Mouse (Mus musculus) adrenal gland, adult 8-10 months (tissue): ENCODE measurements around the gene Ccr10. TPM values are rescaled to one million over a fixed set of nuclear protein-coding genes. Genes with fewer than 3 reads are reported as not detected.

Source experiments
- DNase-seq: peaks from one replicate; pipeline ENCODE4 v3.0.0; 2022
- total RNA-seq, 4 experiments: library from RNA; stranded (reverse); gene quantifications; 2 replicates each; pipeline ENCODE4 v1.2.4; 2022

Ccr10 gene
- total RNA-seq = under 1 TPM; 0.15 to 0.70 (median 0.36) TPM

DNA sequence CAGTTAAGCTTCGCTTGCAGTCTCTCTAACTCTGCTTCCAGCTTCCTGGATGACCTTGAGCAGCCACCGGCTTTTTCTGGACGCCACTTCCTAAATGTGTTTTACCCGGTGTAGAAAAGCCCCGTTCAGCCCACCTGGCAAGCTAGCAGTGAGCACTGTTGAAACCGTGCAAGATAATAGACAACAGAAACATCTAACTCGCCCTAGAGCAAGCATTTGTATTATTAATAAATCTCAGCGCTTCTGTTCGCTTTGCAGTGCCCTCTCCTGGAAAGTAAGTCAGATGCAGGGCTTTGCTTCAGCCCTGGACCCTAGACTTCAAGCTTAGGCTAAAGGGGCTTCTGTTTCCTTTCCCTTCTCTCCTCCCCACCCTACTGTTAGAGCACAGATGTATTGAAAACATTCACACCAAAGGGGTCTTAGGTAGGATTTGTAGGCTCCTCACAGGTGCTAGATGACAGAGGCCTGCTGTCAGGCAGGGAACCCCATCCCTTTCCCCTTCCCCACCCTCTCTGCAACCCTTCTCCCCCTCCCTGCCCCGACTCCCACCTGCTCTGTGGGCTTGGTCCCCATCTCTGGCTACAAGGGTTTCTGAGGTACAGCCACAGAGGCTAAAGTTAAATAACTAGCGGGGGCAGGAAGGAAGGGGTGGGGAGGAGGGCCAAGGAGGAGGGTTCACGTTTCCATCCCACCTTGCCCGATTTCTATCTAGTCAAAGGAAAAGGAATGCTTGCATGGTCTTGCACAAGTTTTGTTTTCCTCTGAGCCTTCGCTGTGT, at the start of gene Ccr10:
Gene Ccr10, minus strand, starts transcription at position 593 of the 778 bp plus-strand sequence.
- no peak for DNase-seq

DNA sequence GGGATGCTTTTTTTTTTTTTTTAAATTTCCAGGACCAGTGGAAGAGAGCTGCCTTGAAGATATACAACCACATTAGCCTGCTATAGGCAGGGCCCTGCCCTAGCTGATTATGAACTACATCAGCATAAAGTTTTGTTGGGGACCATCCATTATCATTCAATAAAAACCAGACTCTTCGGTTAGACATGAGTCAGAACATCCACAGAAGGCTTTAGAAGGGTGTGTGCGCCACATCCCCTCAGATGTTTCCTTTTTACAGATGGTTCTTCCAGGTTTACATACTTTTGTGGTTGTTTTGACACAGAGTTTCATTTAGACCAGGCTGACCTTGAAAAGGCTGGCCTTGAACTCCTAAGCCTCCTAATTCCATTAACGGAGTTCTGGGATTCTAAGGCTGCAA, 49.1 kb upstream of the Ccr10 start:
- no peak for DNase-seq

DNA sequence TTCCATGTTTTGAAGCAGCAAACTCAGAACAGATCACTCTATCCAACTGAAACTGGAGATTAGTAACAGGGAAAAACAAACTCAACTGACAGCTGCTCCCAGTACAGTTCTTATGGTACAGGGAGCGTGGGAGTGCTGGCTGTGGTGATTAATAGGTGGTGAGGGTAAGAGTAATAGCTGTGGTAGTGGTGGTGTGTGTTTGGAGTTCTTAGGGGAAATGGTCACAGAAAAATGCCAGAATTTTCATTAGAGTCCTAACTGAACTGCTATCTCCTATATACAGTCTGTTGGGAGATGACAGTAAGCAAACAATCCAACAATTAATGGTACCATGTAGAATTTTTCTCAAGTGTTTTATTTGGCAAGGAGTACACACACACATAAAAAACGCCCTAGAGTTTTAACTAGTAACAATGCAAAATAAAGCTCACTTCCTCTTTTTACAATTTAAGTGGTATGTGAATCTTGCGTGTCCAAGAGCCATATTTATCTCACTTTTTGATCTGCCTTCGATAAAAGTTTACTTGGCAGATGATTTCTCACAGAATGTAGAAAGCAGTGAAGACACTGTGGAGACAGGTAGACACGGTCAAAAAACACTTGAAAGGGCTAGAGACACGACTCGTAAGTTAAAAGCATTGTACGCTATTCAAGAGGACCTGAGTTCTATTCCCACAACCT, 46.2 kb upstream of the Ccr10 start:
- DNase-seq = no peak

DNA sequence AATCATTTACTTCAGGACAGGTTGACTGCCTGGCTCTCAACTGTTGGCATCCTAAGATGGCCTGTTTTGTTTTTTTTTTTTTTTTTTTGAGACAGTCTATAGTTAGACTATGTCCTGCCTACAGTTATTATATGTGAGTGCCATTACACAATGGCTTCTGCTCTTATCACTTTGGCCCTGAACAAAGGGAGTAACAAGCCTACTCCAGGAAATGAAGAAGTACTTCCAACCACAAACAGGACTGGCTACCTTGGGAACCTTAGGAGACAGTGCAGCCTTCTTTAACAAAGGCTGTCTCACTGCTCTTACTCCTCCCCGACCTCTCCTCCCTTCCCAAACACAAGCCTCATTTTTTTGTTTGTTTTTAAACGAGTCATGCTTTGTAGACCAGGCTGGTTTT, 45.6 kb upstream of the Ccr10 start:
- DNase-seq = no peak

DNA sequence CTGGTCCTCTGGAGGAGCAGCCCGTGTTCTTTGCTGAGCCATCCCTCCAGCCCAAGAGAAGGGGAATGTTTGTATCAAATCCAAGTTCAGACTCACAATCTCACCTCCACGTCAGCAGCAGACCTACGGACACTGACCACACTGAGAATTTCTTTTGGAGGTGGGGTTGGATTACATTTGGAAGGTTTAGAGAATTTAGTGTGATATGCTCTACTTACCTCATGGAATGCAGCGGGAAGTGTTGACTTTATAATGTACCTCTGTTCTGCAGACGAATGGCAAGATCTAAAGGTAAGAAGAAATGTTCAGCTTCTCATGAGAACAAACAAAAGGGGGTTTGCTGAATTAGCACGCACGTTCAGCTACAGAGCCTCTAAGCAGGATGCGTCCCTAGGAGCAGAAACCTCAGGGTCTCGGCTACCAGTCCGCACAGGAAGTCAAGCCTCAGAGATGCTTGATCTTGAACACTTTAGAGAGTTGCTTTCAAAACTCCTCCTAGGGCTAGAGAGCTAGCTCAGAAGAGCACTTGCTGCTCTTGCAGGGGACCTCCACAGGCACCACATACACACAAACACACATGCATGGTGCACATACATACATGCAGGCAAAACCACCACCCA, 43.3 kb upstream of the Ccr10 start:
- DNase-seq = no peak

DNA sequence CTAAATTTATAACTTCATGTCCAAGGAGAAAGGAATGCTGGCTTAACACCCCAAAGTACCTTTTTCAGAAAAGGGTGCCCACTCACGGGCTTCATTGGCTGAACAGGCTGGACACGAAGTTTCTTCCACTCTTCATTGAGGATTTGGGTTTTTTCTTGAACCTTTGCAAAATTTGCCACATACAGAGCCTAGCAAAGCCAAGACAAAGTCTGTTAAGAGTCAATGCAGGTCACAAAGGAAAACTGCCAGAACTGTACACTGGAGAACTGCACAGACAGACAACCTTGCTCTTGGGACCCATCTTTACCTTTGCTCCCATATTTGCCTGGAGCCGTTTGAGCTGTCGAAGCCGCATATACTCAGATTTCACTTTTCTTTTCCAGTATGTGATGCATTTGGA, 41.7 kb upstream of the Ccr10 start:
- no peak for DNase-seq

DNA sequence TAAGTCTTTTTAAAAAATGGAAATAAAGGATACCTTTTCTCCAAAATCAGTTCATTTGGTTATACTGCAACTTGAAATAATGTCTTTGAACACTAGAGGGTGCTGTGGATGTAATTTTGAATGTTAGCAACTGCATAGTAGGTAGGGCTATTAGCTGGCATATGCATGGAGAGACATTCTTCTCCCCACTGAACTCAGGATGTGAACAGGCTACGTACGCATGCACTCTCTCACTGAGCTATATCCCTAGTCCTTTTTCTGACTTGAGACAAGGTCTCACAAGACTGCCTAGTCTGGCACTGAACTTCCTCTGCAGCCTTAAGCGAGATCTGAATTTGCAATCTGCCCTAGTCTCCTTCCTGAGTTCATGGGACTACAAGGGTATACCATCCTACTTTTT, 36.7 kb upstream of the Ccr10 start:
- DNase-seq = no peak

DNA sequence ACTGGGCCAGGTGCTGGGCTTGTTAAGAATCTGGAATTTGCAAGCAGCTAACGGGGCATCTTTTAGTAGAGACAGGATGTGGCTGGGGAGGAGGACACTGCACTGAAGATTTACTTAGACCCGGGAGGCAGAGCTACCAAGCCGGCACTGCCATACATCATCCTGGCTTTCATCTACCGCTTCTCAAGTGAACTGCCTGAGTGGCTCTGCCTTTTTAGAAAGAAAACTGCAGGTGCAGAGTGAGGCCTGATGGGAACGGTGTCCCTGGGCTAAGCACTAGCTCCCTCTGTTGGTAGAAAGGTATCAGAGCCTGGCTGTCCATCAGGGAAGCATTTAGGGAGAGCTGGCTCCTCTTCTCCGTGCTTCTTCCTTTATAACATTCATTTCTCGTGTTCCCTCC, 25.7 kb upstream of the Ccr10 start:
- DNase-seq = no peak

DNA sequence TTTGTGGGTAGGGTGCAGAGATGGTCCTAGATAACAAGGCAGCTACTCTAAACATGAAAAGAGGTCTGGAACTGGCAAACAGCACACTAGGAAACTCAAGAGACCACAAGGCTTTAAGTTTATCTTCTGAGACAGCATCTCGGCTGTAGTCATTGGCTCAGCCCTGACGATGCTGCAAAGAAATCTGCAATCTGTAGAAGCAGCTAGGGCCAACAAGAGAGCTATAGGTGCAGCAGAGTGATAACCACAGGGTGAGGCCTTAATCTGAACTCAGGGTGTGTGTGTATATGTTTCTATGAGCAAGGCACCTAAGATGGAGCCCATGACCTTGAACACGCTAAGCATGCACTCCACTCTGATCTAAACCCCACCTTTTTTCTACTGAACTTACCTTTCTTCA, 24.3 kb upstream of the Ccr10 start:
- DNase-seq = no peak

DNA sequence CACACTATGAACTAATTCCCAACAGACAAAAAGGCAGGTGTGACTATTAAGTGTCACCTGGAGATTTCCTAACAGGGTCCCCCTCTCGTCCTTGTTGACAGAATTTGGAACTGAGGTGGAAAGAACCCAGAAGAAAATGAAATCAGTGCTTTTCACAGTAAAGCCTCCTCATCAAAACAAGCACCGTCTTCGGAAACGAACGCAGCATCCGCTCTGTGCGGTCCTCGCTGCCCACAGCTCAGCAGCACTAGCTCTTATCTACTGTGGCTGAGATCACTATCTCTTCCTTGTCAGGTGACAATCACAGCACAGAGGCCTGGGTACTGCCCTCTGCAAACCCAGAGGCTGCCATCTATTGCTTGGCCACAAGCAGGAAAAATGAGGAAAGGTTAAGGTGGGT, 20.9 kb upstream of the Ccr10 start:
- DNase-seq = no peak

DNA sequence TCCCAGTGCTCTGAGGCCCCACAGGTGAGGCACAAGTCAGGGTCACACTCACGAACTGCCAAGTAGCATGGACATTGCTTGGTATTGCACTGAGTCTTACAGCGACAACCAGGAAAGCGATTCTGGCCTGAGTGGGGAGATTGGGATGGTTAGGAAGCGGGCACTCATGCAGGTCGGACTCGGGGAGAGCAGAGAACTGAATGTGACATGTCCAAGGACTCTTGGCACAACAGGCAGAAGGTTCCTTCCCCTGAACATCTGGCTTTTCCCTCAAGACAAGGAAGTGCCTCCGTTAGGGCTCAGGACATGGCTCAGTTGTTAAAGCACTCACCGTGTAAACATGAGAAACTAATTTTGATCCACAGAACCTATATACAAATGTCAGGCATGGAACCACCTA, 20.3 kb upstream of the Ccr10 start:
- DNase-seq = no peak

DNA sequence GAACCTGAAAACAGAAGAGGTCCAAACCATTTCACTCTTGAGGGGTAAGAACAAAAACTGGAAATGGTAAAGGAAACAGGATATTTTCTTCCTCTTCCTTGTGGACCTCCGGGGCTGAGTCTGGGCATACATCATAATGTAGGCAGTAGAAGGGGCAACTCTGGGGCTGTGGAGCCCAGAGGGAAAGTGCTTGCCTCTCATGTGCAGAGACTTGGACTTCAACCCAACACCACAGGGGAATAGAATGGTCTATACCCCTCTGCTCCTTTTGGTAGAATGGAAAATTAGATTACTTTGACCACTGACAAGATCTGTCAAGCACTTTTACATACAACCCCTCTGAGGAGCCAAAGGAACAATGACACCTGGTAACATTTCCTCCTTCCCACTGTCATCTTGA, 19.9 kb upstream of the Ccr10 start:
- no peak for DNase-seq

DNA sequence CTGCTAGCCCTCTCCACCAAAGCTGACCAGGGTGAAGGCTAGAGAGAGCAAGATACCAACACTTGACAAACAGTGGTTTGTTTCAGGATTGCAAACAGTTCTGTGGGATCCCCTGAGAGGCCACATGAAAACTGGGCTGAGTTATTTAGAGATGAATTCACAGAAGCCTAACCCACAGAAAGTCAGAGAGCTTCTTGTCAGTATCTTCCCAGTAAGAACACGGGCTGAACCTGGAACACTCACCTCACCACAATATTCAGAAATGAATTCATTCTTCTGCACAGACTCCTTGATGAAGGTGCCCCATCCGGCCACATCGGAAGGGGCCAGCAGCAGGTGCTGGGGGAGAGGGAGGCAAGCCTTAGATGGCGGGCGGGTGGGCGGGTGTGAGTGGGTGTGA, 19.4 kb upstream of the Ccr10 start:
- no peak for DNase-seq

DNA sequence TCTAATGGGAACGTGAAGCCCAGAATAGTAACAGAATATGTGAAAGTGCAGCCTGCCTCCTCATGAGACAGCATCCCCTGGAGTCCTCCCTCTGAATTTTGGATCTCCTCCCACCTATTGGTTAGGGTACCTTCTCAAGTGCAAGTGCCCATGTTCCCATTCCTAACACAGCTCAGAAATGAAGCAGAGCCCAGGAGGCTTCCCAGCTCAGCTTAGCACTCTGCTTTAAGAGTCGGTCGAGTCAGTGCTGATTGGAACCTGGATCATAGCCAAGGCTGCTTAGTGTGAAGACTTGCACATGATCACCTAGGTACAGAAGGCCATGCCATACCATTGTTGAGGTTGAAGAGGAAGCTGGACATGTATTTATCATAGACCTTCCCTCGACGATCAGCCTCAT, 18.9 kb upstream of the Ccr10 start:
- DNase-seq = no peak

DNA sequence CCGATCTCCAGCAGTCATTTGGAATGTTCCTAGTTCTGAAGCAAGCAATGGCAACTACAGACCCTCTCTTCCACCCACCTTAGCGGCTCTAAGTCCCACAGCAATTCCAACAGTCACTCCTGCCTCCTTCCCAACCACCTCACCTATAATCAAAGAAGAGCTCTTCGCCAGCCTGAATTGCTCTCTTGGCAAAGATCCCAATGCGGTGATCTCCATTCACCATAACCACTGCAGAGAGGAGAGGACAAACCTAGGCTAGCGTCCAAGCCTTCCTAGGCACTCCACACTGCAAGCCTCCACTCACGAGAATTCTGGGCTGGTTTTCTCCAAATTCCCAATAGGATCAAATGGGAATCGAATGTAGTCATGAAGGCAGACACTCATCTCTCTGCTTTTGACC, 17.8 kb upstream of the Ccr10 start:
- DNase-seq = no peak

DNA sequence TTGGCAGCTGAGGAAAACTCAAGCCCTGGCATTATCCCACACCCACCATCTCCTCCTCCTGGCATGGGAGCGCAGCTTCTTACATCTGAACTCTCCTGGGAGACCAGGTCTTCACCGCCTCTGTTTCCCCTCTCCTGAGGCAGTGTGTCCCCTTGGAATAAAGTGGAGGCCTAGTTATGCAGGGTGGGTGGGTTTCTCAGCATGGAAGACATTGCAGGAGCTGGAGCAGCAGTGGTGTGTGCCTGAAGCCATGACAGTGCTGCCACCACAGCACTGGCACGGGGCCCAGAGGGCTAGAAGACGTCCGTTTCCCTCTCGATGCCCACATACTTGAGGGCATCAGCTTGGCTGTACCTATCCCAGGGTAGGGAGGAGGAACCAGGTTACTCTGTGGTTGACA, 17.4 kb upstream of the Ccr10 start:
- DNase-seq = no peak

DNA sequence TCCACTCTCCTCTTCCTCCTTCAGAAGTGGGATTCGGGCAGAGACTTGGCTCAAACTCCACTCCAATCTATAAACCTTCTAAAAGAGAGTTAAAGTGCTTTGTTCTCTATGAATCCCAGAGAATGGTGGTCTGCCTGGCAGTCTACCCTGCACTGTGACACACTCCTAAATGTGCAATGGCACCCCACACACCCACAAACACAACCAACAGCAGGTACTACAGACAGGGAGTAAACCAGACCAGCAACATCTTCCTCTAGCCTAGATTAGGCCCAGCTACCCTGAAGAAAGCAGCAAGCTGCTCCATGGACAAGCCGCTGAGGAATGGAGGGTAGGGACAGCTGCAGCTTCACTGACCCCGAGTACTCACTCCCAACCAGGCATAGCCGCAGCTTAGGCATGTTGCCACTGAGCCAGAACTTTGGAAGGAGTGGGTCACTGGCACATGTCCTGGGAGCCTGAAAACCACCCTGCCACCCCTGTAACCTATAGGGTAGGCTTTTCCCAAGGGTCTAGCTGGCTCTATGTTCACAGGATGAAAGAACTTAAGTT, 16.8 kb upstream of the Ccr10 start:
- DNase-seq = no peak

DNA sequence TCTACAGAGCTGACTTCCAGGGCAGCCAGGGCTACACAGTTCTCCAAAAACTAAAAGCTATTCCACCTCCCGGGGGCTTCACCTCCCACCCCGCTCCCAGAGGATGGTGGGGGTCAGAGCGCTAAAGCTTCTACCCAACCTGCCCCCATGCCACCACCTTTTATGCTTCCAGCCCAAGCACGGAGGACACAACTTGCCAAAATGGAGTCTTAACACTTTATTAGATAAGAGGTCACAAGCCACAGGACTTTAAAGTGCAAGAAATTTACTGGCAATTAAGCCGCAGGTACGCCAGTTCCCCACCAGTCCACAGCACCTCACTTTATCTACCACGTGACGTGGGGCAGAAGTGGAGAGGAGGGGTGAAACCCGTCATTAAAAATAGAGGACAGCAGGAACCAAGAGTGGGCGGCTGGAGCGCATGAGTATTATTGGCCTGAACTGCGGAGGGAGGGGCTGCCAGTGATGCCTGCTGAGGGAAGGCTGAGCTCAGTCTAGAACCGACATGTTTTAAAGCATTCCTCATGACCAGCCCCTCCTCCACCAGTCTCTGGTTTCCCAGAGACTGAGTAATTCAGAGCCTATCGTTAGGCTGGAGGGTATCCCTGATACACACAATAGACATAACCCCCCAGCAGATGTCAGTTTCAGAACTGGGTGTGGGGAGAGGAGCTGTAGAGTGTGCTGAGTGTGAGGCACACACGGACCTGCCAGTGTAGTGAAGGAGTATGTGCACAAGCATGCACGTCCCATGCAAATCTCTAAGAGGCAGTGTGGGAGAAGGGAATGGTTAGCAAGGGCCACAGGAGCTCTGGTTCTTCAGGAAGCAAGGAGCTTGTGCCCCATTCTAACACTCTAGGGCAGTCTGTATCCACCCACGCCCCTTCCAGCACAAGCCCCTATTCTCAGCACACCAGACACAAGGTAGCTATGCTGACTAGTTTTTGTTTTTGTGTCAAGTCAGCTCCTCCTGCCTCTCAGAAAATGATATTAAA, 16.0 kb upstream of the Ccr10 start:
- DNase-seq = no peak

DNA sequence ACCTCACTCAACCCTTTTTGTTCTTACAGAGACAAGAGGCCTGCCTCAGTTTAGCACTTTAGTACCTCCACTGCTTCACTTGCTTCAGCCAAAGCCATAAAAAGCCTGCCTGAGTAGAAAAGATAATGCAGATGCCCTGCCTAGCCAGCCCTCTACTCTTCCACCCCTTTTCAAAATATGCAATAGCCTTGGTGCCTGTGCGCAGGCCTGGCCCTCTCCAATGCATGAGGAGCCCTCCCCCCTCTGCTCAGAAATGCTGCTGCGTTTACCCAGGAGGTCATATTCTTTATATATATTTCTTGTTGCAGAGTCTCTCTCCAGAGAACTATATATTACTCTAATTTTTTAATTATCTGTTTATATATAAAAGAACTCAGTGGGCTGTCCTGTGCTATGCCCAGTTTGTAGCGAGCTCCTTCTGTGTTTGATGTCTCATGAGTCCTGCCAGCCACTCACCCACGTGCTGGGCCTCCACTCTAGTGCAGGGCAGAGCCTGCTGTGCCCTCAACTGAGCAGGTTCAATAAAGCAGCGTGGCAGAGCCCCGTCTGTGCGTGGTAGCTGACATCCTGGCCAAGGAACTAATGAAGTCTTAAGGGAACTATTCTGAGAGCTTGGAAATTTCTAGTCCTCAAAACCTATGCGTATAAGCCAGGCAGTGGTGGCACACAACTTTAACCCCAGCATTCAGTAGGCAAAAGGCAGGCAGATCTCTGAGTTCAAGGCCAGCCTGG, 15.1 kb upstream of the Ccr10 start:
- no peak for DNase-seq

DNA sequence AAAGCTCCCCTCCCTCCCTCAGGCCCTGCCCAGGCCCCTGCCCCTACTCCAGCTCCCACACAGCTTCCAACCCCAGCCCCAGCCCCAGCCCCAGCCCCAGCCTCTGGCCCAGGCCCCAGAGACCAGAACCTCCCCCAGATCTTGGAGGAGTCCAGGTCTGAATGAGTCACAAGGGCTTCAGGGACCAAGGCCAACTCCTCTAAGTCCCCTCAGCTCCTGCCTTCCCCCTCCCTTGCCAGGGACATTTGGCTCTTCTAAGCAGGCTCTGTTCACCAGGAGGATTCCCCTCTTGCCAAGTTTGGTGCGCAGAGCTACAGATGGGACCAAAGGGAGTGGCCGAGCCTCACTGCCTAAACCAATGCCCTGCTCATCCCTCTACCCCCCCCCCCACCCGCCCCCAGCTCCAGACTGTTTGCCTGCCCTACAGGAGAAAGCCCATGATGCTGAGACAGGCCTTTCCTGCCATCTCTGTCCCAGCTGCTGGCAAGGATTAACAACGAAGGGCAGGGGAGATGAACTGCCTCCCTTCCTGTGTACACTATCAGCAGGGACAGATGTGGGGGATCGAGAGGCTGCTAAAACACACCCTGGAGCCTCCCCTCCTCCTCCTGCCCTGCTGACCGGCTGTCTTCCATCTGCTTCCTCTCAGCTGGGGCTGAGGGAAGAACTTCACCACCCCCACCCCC, 14.4 kb upstream of the Ccr10 start:
- peak; percentile 79 for DNase-seq
